In genomic region chr19:45938064-45938463, GRCm38 (mm10) we compare ENCODE assay signal across 12 mouse cellular contexts.
DNase-seq lines count a peak whose midpoint lies in the region; ATAC-seq and TF ChIP-seq lines count a peak whose summit lies in the region.
"Had no signal": no experiment of that assay in that cellular context is flagged by ENCODE, and none has a peak within 500 bp of the region (broad histone marks: within the 10 kb centered on the region; RNA-seq: fewer than 3 reads in every experiment).

No protein-coding gene starts in this region.

- 47% methylated on average over 3 of the region's 3 CpGs for WGBS in cerebellum, adult 2 months
- WGBS in liver, embryonic 14.5 days (ENCODE audit: insufficient replicate concordance) = 38% methylated on average over 3 of the region's 3 CpGs
- 45% methylated on average over 3 of the region's 3 CpGs for WGBS in stomach, postnatal 0 days
- WGBS in intestine, postnatal 0 days = 44% methylated on average over 3 of the region's 3 CpGs

- no peak for DNase-seq in cerebellum, adult 2 months
- DNase-seq in cerebellum, adult 8-10 months = no peak
- DNase-seq in ovary, postnatal 36 days (ENCODE audit: low spot score) = peak; percentile 36
- DNase-seq in ovary, postnatal 10 days (ENCODE audit: low spot score) = no peak
- peak in 2 of 3 experiments; percentile 3 to 6 for DNase-seq in liver, embryonic 14.5 days (ENCODE audit: low read depth in 3 of 3, low spot score in 3 of 3)
- DNase-seq in retina, embryonic 14.5 days (ENCODE audit: low spot score) = peak; percentile 48
- DNase-seq in stomach, postnatal 0 days (ENCODE audit: low spot score) = no peak
- DNase-seq: lung, postnatal 4 days had no signal

- no peak overlapping the region for H3K9ac ChIP-seq in liver, embryonic 14.5 days (replicated peaks)
- H3K9ac ChIP-seq in stomach, postnatal 0 days (ENCODE audit: low read length) = no peak overlapping the region
- no peak overlapping the region for H3K9ac ChIP-seq in intestine, postnatal 0 days (ENCODE audit: low read depth, low read length)
- H3K9ac ChIP-seq: limb, embryonic 13.5 days had no signal

- no peak for TF ChIP-seq EP300 in liver, embryonic 14.5 days (IDR thresholded peaks at IDR 0.05; ENCODE audit: low read depth)
- no peak for TF ChIP-seq EP300 in stomach, postnatal 0 days (optimal IDR thresholded peaks at IDR 0.05)

- H3K4me3 ChIP-seq in cerebellum, adult 2 months (replicated peaks; ENCODE audit: insufficient read depth, low read depth, low read length) = no peak overlapping the region
- no peak overlapping the region for H3K4me3 ChIP-seq in liver, embryonic 14.5 days (ENCODE audit: insufficient read depth in 1 of 2, low read depth in 2 of 2, low read length in 2 of 2)
- H3K4me3 ChIP-seq in stomach, postnatal 0 days (ENCODE audit: low read depth, low read length) = no peak overlapping the region
- no peak overlapping the region for H3K4me3 ChIP-seq in intestine, postnatal 0 days (ENCODE audit: low read depth, low read length)
- H3K4me3 ChIP-seq: limb, embryonic 13.5 days had no signal

- no peaks in the 10 kb centered on the region for H3K27me3 ChIP-seq in cerebellum, adult 2 months (ENCODE audit: control insufficient read depth, insufficient read depth, low read length)
- H3K27me3 ChIP-seq in liver, embryonic 14.5 days (ENCODE audit: control insufficient read depth, insufficient read depth, low read length) = no peaks in the 10 kb centered on the region
- H3K27me3 ChIP-seq in stomach, postnatal 0 days (ENCODE audit: control insufficient read depth, insufficient read depth, low read length) = no peaks in the 10 kb centered on the region
- H3K27me3 ChIP-seq in intestine, postnatal 0 days (replicated peaks; ENCODE audit: control insufficient read depth, insufficient read depth, low read length) = no peaks in the 10 kb centered on the region
- H3K27me3 ChIP-seq: limb, embryonic 13.5 days had no signal

- H3K36me3 ChIP-seq in liver, embryonic 14.5 days (replicated peaks; ENCODE audit: control insufficient read depth, insufficient read depth, low read depth) = no peaks in the 10 kb centered on the region
- peaks cover 3% of the 10 kb centered on the region; the same call in 1 of the 2 replicates for H3K36me3 ChIP-seq in stomach, postnatal 0 days (ENCODE audit: control insufficient read depth, insufficient read depth, low read length)
- peaks cover 29% of the 10 kb centered on the region for H3K36me3 ChIP-seq in intestine, postnatal 0 days (ENCODE audit: control insufficient read depth, insufficient read depth)

- H3K4me1 ChIP-seq in cerebellum, adult 2 months (ENCODE audit: control insufficient read depth, insufficient read depth, low read length) = peaks cover 9% of the 10 kb centered on the region
- H3K4me1 ChIP-seq in liver, embryonic 14.5 days (replicated peaks; ENCODE audit: control insufficient read depth in 2 of 2, insufficient read depth in 2 of 2, low read length in 1 of 2) = peaks cover 3 to 5% of the 10 kb centered on the region in 2 experiments; a peak in 2 of 4 replicates
- no peaks in the 10 kb centered on the region for H3K4me1 ChIP-seq in stomach, postnatal 0 days (replicated peaks; ENCODE audit: control insufficient read depth, insufficient read depth)
- no peaks in the 10 kb centered on the region for H3K4me1 ChIP-seq in intestine, postnatal 0 days (replicated peaks; ENCODE audit: control insufficient read depth, insufficient read depth, low read length)

- no peaks in the 10 kb centered on the region for H3K9me3 ChIP-seq in liver, embryonic 14.5 days (ENCODE audit: control insufficient read depth, low read length)
- no peaks in the 10 kb centered on the region for H3K9me3 ChIP-seq in stomach, postnatal 0 days (ENCODE audit: control insufficient read depth, low read length)
- no peaks in the 10 kb centered on the region for H3K9me3 ChIP-seq in intestine, postnatal 0 days (ENCODE audit: control insufficient read depth)
- H3K9me3 ChIP-seq: limb, embryonic 13.5 days had no signal

- H3K27ac ChIP-seq in cerebellum, adult 2 months (ENCODE audit: insufficient read depth, low read length) = 0 out of 2 replicates have a peak overlapping the region, but pooled peaks have one; percentile 63
- H3K27ac ChIP-seq in liver, embryonic 14.5 days = no peak overlapping the region
- no peak overlapping the region for H3K27ac ChIP-seq in stomach, postnatal 0 days (replicated peaks)
- H3K27ac ChIP-seq in intestine, postnatal 0 days (ENCODE audit: low read depth, low read length) = no peak overlapping the region
- H3K27ac ChIP-seq: limb, embryonic 13.5 days had no signal

- no peak for TF ChIP-seq POLR2A in cerebellum, adult 2 months (IDR thresholded peaks at IDR 0.05; ENCODE audit: borderline replicate concordance, insufficient read depth, low read length)

- TF ChIP-seq CTCF in cerebellum, adult 2 months (IDR thresholded peaks at IDR 0.05; ENCODE audit: borderline replicate concordance, insufficient read depth, low read depth, low read length) = no peak
- TF ChIP-seq CTCF in liver, embryonic 14.5 days (IDR thresholded peaks at IDR 0.05; ENCODE audit: low read depth) = no peak
- TF ChIP-seq CTCF in stomach, postnatal 0 days (IDR thresholded peaks at IDR 0.05; ENCODE audit: low read depth) = no peak
- no peak for TF ChIP-seq CTCF in intestine, postnatal 0 days (IDR thresholded peaks at IDR 0.05; ENCODE audit: low read depth)

- H3K4me2 ChIP-seq in liver, embryonic 14.5 days (ENCODE audit: low read depth) = no peak overlapping the region
- H3K4me2 ChIP-seq in stomach, postnatal 0 days (replicated peaks; ENCODE audit: low read depth) = no peak overlapping the region
- H3K4me2 ChIP-seq in intestine, postnatal 0 days (replicated peaks; ENCODE audit: low read depth) = no peak overlapping the region
- H3K4me2 ChIP-seq: heart, embryonic 11.5 days; limb, embryonic 13.5 days had no signal

- ATAC-seq in liver, embryonic 14.5 days (ENCODE audit: insufficient read depth) = peak; percentile 48; the same call in 1 of the 2 replicates
- ATAC-seq in stomach, postnatal 0 days (ENCODE audit: low FRiP score, low TSS enrichment) = no peak
- no peak for ATAC-seq in intestine, postnatal 0 days
- ATAC-seq: intestine, embryonic 16.5 days had no signal

Comparison
In these comparisons a context has a peak if more than half of its experiments do, and no peak if none do; other contexts are left out.
1. DNase-seq: peak in ovary, postnatal 36 days (single experiment), liver, embryonic 14.5 days (2 of 3) and retina, embryonic 14.5 days (single experiment); none in cerebellum, adult 2 months (0 of 2), cerebellum, adult 8-10 months (single experiment), ovary, postnatal 10 days (single experiment) and stomach, postnatal 0 days (single experiment).